Mouse (Mus musculus) heart, embryonic 12.5 days (tissue): ENCODE results near the gene Nkpd1. TPM values are rescaled to one million over a fixed set of nuclear protein-coding genes. Genes with fewer than 3 reads are reported as not detected.

Experiments used
- ATAC-seq: fragments of 200-750 bp; cut with Nextera tagmentation; 2 replicates; pipeline ENCODE4 v1.8.0; 2017; ENCODE audit warnings: moderate TSS enrichment, moderate library complexity; ENCODE audit not compliant: insufficient number of reproducible peaks, low FRiP score
- H3K27ac ChIP-seq: fragments of 300-500 bp; sonication (generic); 2 replicates; pipeline ENCODE4 v1.5.1; 2016; ENCODE audit warnings: mild to moderate bottlenecking, moderate library complexity; ENCODE audit not compliant: poor library complexity, severe bottlenecking
- H3K27me3 ChIP-seq: fragments of 300-500 bp; sonication (generic); replicated peaks from 2 replicates; pipeline ENCODE4 v1.6.1; 2016; ENCODE audit warnings: mild to moderate bottlenecking, moderate library complexity
- H3K36me3 ChIP-seq: fragments of 300-500 bp; sonication (generic); 2 replicates; pipeline ENCODE4 v1.6.1; 2016; ENCODE audit warnings: mild to moderate bottlenecking, moderate library complexity
- H3K4me1 ChIP-seq: fragments of 300-500 bp; sonication (generic); replicated peaks from 2 replicates; pipeline ENCODE4 v1.6.1; 2016; ENCODE audit warnings: mild to moderate bottlenecking
- H3K4me2 ChIP-seq: fragments of 300-500 bp; sonication (generic); 2 replicates; pipeline ENCODE4 v1.6.1; 2016; ENCODE audit warnings: mild to moderate bottlenecking, moderate library complexity
- H3K4me3 ChIP-seq: fragments of 300-500 bp; sonication (generic); 2 replicates; pipeline ENCODE4 v1.5.1; 2016; ENCODE audit warnings: mild to moderate bottlenecking
- H3K9ac ChIP-seq: fragments of 300-500 bp; sonication (generic); 2 replicates; pipeline ENCODE4 v1.6.1; 2016; ENCODE audit warnings: mild to moderate bottlenecking, moderate library complexity
- H3K9me3 ChIP-seq: fragments of 300-500 bp; sonication (generic); replicated peaks from 2 replicates; pipeline ENCODE4 v1.6.1; 2016; ENCODE audit warnings: mild to moderate bottlenecking, moderate library complexity
- WGBS: fragments of 180-500 bp; shearing (Covaris S2); methylation state at CpG from one replicate; pipeline ENCODE4 v1.1.7; 2016; 5-methylcytosine and 5-hydroxymethylcytosine counted together
- polyA plus RNA-seq: library from polyadenylated mRNA; unstranded; fragments of >200 nt; fragmentation: Nextera tagmentation; extraction: Ambion mirVana; gene quantifications from 2 replicates; pipeline ENCODE4 v1.2.1, GENCODE M21; 2016

Nkpd1 gene
- polyA plus RNA-seq, 1 experiment from 2014 or later: 0.08 TPM

DNA sequence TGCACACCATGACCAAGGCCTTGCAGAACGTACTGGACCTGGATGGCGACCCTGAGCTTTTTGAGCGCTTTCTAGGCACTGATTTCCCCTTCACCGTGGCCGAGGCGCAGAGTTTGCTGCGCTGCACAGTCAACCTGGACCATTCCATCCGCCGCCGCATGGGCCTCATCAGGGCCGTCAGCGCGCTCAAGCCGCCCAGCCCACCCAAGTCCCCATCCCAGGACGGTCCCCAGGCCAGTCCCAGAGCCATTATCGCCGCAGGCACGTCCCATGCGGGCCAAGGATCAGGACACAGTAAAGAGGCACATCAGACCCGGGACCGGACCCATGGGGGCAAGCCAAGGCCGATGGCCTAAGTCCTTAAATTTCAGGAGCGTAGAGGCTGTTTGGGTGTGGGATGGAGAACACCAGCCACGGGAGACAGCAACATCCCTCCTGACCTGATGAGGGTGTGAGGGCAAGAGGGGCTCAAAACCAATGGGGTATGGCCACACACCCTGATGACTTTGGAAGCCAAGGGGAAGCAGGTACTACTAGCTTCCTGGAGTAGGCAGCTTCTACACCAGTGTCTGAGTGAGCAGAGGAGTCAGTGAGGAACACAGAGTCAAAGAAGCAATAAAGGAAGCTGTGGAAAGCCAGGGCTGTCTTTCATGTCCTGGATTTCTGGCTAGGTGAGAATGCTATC, 6.9 kb downstream of the Nkpd1 start:
- Histone ChIP-seq H3K4me1 (peaks cover 31% of the 10 kb centered on the region), H3K4me2 (peak overlapping the region; percentile 78), H3K9me3 (no peaks in the 10 kb centered on the region), H3K4me3 (peak overlapping the region; percentile 41), H3K27ac (no peak overlapping the region), H3K27me3 (peaks cover 70% of the 10 kb centered on the region), H3K9ac (peak overlapping the region; percentile 65), H3K36me3 (peaks cover 14% of the 10 kb centered on the region)
- ATAC-seq: no peak
- WGBS: 14% methylated on average over 24 of the region's 24 CpGs

DNA sequence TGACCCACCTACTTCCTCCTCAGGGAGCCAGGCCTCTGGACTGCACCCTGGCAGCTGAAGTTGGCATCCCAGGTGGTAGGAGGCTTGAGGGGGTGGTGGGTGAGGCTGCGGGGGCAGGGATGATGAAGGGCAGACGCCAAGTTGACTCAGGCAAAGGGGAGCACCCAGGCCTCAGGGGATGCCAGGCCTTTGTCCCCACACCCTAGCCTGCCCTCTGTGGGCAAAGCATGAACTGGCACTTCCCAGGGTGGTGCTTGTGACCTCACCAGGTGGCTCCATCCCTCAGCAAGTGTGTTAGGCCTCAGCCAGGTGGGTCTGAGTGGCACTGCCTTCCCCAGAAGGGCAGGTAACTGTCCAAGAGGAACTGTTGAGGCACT, 7.5 kb downstream of the Nkpd1 start:
- Histone ChIP-seq H3K9ac (no peak overlapping the region), H3K4me3 (no peak overlapping the region), H3K4me1 (peaks cover 25% of the 10 kb centered on the region), H3K27me3 (peaks cover 64% of the 10 kb centered on the region), H3K9me3 (no peaks in the 10 kb centered on the region), H3K27ac (no peak overlapping the region), H3K4me2 (no peak overlapping the region), H3K36me3 (peaks cover 19% of the 10 kb centered on the region)
- WGBS: 42% methylated on average over 2 of the region's 2 CpGs
- ATAC-seq: no peak

DNA sequence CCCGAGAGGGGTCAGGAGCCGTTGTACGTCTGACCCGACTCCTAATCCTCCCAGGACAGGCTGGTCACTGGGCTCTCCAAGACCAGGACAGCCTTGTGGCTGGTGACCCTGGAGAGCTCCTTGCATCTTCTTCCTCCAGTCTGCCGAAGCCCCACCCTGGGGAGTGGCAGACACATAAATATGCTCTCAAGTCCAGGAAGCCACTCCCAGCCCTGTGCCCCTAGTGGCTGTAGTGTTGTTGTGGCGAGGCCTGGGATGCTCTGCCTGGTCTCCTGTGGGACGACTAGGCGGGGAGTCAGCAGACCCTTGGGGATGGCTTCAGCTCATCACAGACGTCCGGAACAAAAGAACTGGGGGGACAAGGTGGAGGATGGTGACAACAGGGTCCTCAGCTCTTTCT, 13.4 kb downstream of the Nkpd1 start:
- Histone ChIP-seq H3K36me3 (peaks cover 76% of the 10 kb centered on the region), H3K4me1 (peaks cover under 1% of the 10 kb centered on the region; the same call in 1 of the 2 replicates), H3K9me3 (no peaks in the 10 kb centered on the region), H3K27ac (no peak overlapping the region), H3K27me3 (peaks cover 5% of the 10 kb centered on the region), H3K9ac (no peak overlapping the region), H3K4me2 (no peak overlapping the region), H3K4me3 (no peak overlapping the region)
- ATAC-seq: no peak
- WGBS: 75% methylated on average over 10 of the region's 10 CpGs

DNA sequence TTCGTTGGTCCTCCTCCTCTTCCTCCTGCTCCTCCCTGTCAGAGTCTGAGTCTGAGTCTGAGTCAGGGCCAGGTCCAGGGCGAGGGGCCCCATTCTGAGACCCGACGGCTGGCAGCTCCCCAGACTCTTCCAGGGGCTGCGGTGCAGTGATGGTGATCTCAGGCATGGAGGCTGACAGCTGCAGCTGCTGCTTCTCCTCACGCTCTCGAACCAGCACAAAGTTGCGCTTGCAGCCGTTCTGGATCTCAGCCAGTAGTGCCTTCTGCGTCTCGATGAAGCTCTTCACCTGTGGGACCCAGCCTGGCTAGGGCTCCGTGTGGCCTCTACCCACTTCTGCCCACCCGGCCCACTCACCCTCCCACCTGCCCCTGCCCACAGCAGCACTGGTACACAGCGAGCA, 14.6 kb downstream of the Nkpd1 start:
- no peak overlapping the region for H3K9ac ChIP-seq
- no peak overlapping the region for H3K4me2 ChIP-seq
- no peaks in the 10 kb centered on the region for H3K27me3 ChIP-seq
- ATAC-seq: no peak
- WGBS: 93% methylated on average over 14 of the region's 14 CpGs
- H3K4me3 ChIP-seq: no peak overlapping the region
- no peak overlapping the region for H3K27ac ChIP-seq
- H3K36me3 ChIP-seq: peaks cover 76% of the 10 kb centered on the region
- peaks cover 11% of the 10 kb centered on the region for H3K4me1 ChIP-seq
- no peaks in the 10 kb centered on the region for H3K9me3 ChIP-seq

DNA sequence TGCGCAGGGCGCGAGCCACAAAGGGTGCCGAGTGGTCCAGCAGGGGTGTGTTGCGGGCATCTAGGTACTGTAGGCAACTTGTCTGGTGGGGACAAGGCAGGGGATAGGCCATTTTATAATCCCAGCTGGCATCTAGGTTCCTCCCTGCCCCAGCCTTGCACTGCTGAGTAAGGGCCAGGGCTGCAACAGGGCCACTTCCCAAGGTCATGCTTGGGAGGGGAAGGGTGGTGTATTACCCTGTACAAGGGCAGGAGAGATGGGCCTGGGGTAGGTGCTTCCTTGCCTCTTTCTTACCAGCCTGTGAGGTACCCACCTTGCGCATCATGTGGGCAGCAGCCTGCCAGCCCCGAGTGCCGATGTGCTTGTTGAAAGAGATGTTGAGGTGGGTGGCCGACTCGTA, 17.0 kb downstream of the Nkpd1 start:
- no peak overlapping the region for H3K9ac ChIP-seq
- H3K4me3 ChIP-seq: no peak overlapping the region
- H3K4me1 ChIP-seq: peaks cover 15% of the 10 kb centered on the region
- H3K36me3 ChIP-seq: peaks cover 61% of the 10 kb centered on the region
- ATAC-seq: no peak
- no peaks in the 10 kb centered on the region for H3K27me3 ChIP-seq
- 96% methylated on average over 10 of the region's 10 CpGs for WGBS
- no peak overlapping the region for H3K27ac ChIP-seq
- H3K9me3 ChIP-seq: no peaks in the 10 kb centered on the region
- no peak overlapping the region for H3K4me2 ChIP-seq

DNA sequence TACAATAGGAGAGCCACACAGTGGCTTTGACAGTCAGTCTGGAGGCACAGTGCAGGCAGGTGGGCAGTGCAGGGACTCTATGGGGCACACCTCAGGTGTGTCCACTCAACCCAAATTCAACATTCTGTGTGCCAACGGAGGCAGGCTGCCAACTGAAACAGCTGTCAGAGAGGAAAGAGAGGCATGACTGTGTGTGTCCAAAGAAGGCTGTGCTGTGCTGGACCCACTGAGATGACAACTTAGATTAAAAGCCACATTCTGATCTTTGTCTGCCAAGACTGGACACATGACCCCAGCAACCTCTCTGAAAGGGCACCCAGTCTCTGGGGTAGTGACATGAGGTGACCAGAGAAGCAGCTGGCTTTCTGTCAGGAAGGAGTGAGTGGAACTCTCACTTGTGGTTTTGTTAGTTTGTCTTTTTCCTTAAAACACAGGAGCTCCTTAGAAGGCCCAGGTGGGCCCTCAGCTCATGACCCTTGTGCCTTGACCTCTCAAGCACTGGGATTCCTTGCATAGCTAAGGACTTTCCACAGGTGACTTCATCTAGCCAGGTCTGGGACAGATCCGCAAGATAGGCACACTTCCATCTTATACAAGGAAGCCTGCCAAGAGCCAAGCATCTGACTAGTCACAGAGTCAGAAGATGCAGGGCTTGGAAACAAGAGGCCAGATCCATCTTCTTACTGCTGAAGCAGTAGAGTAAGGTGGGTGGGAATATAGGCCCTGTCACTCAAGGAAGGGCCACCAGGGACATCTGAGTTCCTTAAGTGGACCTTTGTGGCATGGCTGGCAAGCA, 23.3 kb downstream of the Nkpd1 start:
- peaks cover 50% of the 10 kb centered on the region for H3K4me1 ChIP-seq

DNA sequence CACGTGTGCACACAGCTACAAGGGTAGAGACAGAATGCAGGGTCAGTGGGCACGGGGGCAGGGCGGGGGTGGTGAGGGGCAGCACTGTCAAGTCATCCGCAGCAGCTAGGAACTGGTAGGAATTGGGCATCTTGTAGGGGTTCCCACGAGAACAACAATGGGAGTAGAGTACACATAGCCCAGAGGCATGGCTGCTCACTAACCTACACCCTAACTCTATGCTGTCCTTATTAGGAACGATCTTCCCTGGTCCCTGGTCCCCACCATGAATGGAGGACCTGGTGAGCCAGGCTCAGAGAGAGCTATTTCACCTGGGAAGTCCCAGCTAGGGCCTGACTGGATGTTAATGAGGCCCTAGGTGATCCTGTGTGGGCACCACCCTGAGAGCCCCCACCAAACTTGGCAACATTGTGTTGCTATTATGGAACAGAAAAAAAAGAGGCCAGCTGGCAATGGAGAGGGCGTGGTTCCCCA, 24.1 kb downstream of the Nkpd1 start:
- Histone ChIP-seq H3K4me3 (no peak overlapping the region), H3K4me2 (no peak overlapping the region), H3K9me3 (no peaks in the 10 kb centered on the region), H3K9ac (no peak overlapping the region), H3K27me3 (no peaks in the 10 kb centered on the region), H3K4me1 (peaks cover 51% of the 10 kb centered on the region), H3K36me3 (no peaks in the 10 kb centered on the region), H3K27ac (no peak overlapping the region)
- 83% methylated on average over 7 of the region's 7 CpGs for WGBS
- no peak for ATAC-seq

More for the DNA sequence above, 23.3 kb downstream of the Nkpd1 start:
- Histone ChIP-seq H3K27me3 (no peaks in the 10 kb centered on the region), H3K4me3 (no peak overlapping the region), H3K4me2 (no peak overlapping the region), H3K9me3 (no peaks in the 10 kb centered on the region), H3K9ac (no peak overlapping the region), H3K36me3 (no peaks in the 10 kb centered on the region), H3K27ac (no peak overlapping the region)
- ATAC-seq: no peak
- 89% methylated on average over 2 of the region's 2 CpGs for WGBS

DNA sequence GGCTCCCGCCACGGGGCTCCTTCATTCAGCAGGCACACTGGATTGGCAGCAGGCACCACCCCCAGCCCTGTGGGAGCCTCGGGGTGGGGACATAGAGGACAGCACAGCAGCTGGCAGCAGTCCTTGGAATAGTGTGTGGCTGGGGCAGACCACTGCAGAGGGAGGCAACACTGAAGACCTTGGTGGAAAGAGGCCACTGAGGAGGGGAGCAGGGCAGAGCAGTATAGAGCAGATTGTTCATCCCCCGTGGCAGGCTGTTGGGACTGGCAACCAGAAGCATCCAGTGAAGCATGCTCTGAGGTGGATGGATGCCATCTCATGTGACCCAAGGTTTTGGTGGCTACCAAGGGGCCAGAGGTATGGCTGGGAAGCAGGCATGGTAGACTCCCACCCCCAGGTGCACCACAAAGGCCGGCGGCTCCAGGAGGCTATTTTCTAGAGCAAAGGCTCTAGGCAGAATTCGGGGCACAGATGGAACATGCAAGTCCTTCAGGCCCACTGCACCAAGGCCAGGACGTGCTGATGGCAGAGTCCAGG, 24.6 kb downstream of the Nkpd1 start:
- Histone ChIP-seq H3K9me3 (no peaks in the 10 kb centered on the region), H3K27me3 (no peaks in the 10 kb centered on the region), H3K9ac (no peak overlapping the region), H3K4me2 (no peak overlapping the region), H3K4me3 (no peak overlapping the region), H3K27ac (no peak overlapping the region), H3K4me1 (peaks cover 49% of the 10 kb centered on the region), H3K36me3 (no peaks in the 10 kb centered on the region)
- no peak for ATAC-seq
- 69% methylated on average over 8 of the region's 8 CpGs for WGBS

DNA sequence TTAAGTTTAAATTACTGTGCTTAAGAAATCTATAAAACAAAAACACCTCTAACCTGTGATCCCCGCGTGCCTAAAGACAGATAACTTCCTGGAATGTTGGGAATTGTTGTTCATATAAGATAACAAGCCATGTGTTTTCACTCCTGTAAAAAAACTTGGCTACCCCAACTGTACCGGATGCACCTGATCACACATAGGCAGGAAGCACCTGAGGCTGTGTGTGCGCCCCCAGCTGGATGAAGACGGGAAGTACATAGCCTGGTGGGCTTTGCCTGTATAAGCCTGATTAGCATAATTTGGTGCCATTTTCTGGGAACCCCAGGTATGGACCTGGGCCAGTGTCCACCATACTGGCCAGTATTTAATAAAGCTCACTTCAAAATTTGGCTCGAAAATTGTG, 25.9 kb downstream of the Nkpd1 start:
- no peaks in the 10 kb centered on the region for H3K27me3 ChIP-seq
- H3K4me2 ChIP-seq: no peak overlapping the region
- H3K4me1 ChIP-seq: peaks cover 52% of the 10 kb centered on the region
- H3K9me3 ChIP-seq: no peaks in the 10 kb centered on the region
- H3K36me3 ChIP-seq: no peaks in the 10 kb centered on the region; the same call in 1 of the 2 replicates
- 50% methylated on average over 6 of the region's 6 CpGs for WGBS
- H3K9ac ChIP-seq: no peak overlapping the region
- H3K4me3 ChIP-seq: no peak overlapping the region
- ATAC-seq: 0 out of 2 replicates have a peak, but pooled peaks have one; percentile 26
- no peak overlapping the region for H3K27ac ChIP-seq

DNA sequence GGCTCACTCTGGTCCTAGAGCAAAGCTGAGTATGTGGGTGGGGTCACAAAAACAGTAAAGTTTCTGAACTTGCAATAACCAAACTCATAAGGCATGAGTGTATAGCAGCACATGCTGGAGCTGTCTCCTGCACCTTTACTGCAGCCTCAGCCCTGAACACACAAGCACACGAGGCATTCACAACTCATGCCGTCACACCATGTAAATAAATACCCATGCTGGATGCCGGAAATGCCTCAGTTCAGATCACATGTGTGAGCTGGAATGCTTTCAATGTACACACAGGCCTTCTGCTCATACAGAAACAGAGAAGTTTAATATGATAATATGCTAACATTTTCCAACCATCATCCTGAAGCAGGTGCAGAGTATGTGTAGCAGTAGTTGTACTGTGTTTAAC, 28.4 kb downstream of the Nkpd1 start:
- no peaks in the 10 kb centered on the region for H3K27me3 ChIP-seq
- 62% methylated on average over 3 of the region's 3 CpGs for WGBS
- no peak overlapping the region for H3K4me3 ChIP-seq
- ATAC-seq: no peak
- no peak overlapping the region for H3K27ac ChIP-seq
- no peak overlapping the region for H3K4me2 ChIP-seq
- H3K36me3 ChIP-seq: no peaks in the 10 kb centered on the region; the same call in 1 of the 2 replicates
- H3K9ac ChIP-seq: no peak overlapping the region
- H3K9me3 ChIP-seq: no peaks in the 10 kb centered on the region
- H3K4me1 ChIP-seq: peaks cover 59% of the 10 kb centered on the region

DNA sequence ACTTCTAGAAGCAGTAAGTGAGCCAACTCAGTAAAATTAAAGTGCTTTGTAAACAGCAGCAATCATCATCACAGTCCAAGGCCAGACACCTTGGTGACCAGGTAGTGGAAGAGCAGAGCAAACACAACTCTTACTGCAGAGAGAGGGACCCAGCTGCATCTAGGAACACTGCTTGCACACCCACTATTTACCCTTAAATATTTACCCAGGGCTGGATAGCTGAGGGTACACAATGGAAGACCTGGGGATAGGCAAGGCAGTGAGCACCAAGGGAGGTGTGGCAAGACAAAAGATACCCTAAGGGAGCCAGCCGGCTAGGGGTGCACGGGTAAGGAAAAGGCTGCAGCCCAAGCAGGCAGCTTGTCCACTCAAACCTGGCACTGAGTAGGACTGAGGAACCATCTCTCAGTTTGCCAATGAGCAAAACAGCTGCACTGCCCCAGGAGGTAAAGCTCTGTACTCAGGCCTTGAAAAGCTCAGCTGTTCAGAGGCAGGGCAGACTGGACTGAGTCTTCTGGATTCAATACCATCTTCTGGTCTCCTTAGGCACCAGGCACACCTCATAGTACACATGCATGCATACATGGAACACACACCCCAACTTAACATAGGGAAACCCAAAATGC, 29.8 kb downstream of the Nkpd1 start:
- no peak overlapping the region for H3K4me3 ChIP-seq
- no peak overlapping the region for H3K9ac ChIP-seq
- 85% methylated on average over 2 of the region's 2 CpGs for WGBS
- no peak overlapping the region for H3K4me2 ChIP-seq
- no peak overlapping the region for H3K27ac ChIP-seq
- no peaks in the 10 kb centered on the region for H3K27me3 ChIP-seq
- no peaks in the 10 kb centered on the region for H3K9me3 ChIP-seq
- no peak for ATAC-seq
- peaks cover 4% of the 10 kb centered on the region for H3K36me3 ChIP-seq
- H3K4me1 ChIP-seq: peaks cover 49% of the 10 kb centered on the region
